Mouse (Mus musculus) neural tube, embryonic 13.5 days (tissue): Measurements from ENCODE around the gene Smarca1. TPM values are rescaled to one million over a fixed set of nuclear protein-coding genes. Genes with fewer than 3 reads are reported as not detected.

ENCODE experiments used
- ATAC-seq: fragments of 200-750 bp; cut with Nextera tagmentation; 2 replicates; pipeline ENCODE4 v1.8.0; 2017; ENCODE audit warnings: low read depth, mild to moderate bottlenecking, moderate TSS enrichment, moderate library complexity
- H3K27ac ChIP-seq: fragments of 300-500 bp; sonication (generic); replicated peaks from 2 replicates; pipeline ENCODE4 v1.5.1; 2015; ENCODE audit warnings: moderate library complexity, mild to moderate bottlenecking, inconsistent platforms
- H3K27me3 ChIP-seq: fragments of 300-500 bp; sonication (generic); 2 replicates; pipeline ENCODE4 v1.6.1; 2015; ENCODE audit warnings: mild to moderate bottlenecking, inconsistent platforms
- H3K36me3 ChIP-seq: fragments of 300-500 bp; sonication (generic); 2 replicates; pipeline ENCODE4 v1.6.1; 2015; ENCODE audit warnings: mild to moderate bottlenecking, inconsistent platforms
- H3K4me1 ChIP-seq: fragments of 300-500 bp; sonication (generic); replicated peaks from 2 replicates; pipeline ENCODE4 v1.6.1; 2015; ENCODE audit warnings: inconsistent platforms
- H3K4me2 ChIP-seq: fragments of 300-500 bp; sonication (generic); 2 replicates; pipeline ENCODE4 v1.6.1; 2015; ENCODE audit warnings: inconsistent platforms, mild to moderate bottlenecking, moderate library complexity
- H3K4me3 ChIP-seq: fragments of 300-500 bp; sonication (generic); 2 replicates; pipeline ENCODE4 v1.5.1; 2015; ENCODE audit warnings: mild to moderate bottlenecking, inconsistent platforms
- H3K9ac ChIP-seq: fragments of 300-500 bp; sonication (generic); 2 replicates; pipeline ENCODE4 v1.6.1; 2015; ENCODE audit warnings: moderate library complexity, mild to moderate bottlenecking, inconsistent platforms
- H3K9me3 ChIP-seq: fragments of 300-500 bp; sonication (generic); 2 replicates; pipeline ENCODE4 v1.6.1; 2016; ENCODE audit warnings: inconsistent platforms
- WGBS: fragments of 180-500 bp; shearing (Covaris S2); methylation state at CpG from one replicate; pipeline ENCODE4 v1.1.7; 2015; 5-methylcytosine and 5-hydroxymethylcytosine counted together
- polyA plus RNA-seq: library from polyadenylated mRNA; unstranded; fragments of >200 nt; fragmentation: Nextera tagmentation; extraction: Ambion mirVana; gene quantifications from 2 replicates; pipeline ENCODE4 v1.2.1, GENCODE M21; 2015

Gene Smarca1
- polyA plus RNA-seq, 1 experiment from 2014 or later, result 30.3 TPM

- peak; percentile 26; the same call in 1 of the 2 replicates for ATAC-seq
- Histone ChIP-seq H3K9ac (peak overlapping the region; percentile 83), H3K4me1 (no peaks in the 10 kb centered on the region), H3K4me3 (peak overlapping the region; percentile 61), H3K27me3 (no peaks in the 10 kb centered on the region), H3K36me3 (no peaks in the 10 kb centered on the region), H3K27ac (peak overlapping the region; percentile 86), H3K9me3 (no peaks in the 10 kb centered on the region), H3K4me2 (peak overlapping the region; percentile 58)
- 26% methylated on average over 11 of the region's 12 CpGs for WGBS
Observed at GRCm38 (mm10) chrX:47891243-47891906, 1.4 kb downstream of the Smarca1 start.

GRCm38 (mm10) chrX:47887401-47887800 is 5.4 kb downstream of the Smarca1 start:
- H3K36me3 ChIP-seq, result peaks cover 5% of the 10 kb centered on the region

GRCm38 (mm10) chrX:47882813-47883212 is 10.0 kb downstream of the Smarca1 start:
- Histone ChIP-seq H3K36me3 (peaks cover 5% of the 10 kb centered on the region), H3K9ac (no peak overlapping the region), H3K27ac (no peak overlapping the region), H3K4me2 (no peak overlapping the region), H3K4me3 (no peak overlapping the region), H3K9me3 (no peaks in the 10 kb centered on the region), H3K4me1 (no peaks in the 10 kb centered on the region), H3K27me3 (no peaks in the 10 kb centered on the region)
- no peak for ATAC-seq
- 79% methylated on average over 6 of the region's 6 CpGs for WGBS

More at GRCm38 (mm10) chrX:47887401-47887800, 5.4 kb downstream of the Smarca1 start:
- H3K4me2 ChIP-seq, result no peak overlapping the region
- WGBS, result 73% methylated on average over 2 of the region's 2 CpGs
- H3K4me3 ChIP-seq, result no peak overlapping the region
- no peaks in the 10 kb centered on the region for H3K4me1 ChIP-seq
- H3K9ac ChIP-seq, result no peak overlapping the region
- no peak overlapping the region for H3K27ac ChIP-seq
- ATAC-seq, result no peak
- H3K27me3 ChIP-seq, result no peaks in the 10 kb centered on the region
- no peaks in the 10 kb centered on the region for H3K9me3 ChIP-seq

DNA sequence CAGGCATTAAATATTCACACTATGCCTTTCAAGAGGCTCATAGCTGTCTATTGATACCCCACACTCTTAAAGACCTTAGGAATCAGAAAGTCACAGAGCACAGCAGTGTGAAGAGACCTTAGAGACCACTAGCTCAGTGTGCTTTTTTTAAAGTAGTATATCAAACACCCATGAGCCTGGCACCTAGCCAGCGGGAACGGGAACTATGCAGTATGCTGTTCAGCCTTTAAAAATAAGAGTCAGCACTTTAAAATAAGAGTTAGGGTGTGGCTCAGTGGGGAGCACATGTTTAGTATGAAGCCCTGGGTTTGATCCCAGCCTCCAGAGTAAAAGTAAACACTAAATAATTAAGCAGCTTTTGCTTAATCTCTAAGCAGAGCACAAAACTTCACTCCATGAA is 12.7 kb downstream of the Smarca1 start:
- Histone ChIP-seq H3K4me2 (no peak overlapping the region), H3K27me3 (no peaks in the 10 kb centered on the region), H3K4me1 (no peaks in the 10 kb centered on the region), H3K4me3 (no peak overlapping the region), H3K27ac (no peak overlapping the region), H3K9me3 (no peaks in the 10 kb centered on the region), H3K36me3 (peaks cover 5% of the 10 kb centered on the region), H3K9ac (no peak overlapping the region)
- ATAC-seq, result no peak
- WGBS, result 29% methylated on average over 2 of the region's 2 CpGs

DNA sequence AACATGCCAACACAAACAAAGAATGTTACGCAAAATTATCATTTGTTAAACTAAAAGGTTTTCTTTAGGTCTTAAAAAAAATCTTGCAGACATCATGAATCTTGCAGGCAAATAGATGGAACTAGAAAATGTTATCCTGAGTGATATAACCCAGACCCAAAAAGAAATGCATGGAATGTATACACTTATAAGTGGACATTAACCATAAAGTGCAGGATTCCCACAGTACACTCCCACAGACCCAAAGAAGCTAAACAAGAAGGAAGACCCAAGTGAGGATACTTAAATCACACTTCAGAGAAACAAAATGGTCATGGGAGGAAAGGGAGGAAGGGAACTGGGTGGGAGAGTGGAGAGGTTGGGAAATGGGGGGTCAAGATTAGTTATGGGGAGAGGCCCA is 34.2 kb downstream of the Smarca1 start:
- H3K27me3 ChIP-seq, result no peaks in the 10 kb centered on the region
- H3K27ac ChIP-seq, result no peak overlapping the region
- H3K36me3 ChIP-seq, result peaks cover 18% of the 10 kb centered on the region; the same call in 1 of the 2 replicates
- H3K9ac ChIP-seq, result no peak overlapping the region
- no peaks in the 10 kb centered on the region for H3K4me1 ChIP-seq
- no peak overlapping the region for H3K4me2 ChIP-seq
- no peaks in the 10 kb centered on the region for H3K9me3 ChIP-seq
- no peak overlapping the region for H3K4me3 ChIP-seq
- WGBS, result 93% methylated on average over 1 of the region's 1 CpGs
- no peak for ATAC-seq

- H3K36me3 ChIP-seq, result no peaks in the 10 kb centered on the region
- no peak for ATAC-seq
- H3K27ac ChIP-seq, result no peak overlapping the region
- no peaks in the 10 kb centered on the region for H3K9me3 ChIP-seq
- no peak overlapping the region for H3K4me3 ChIP-seq
- H3K4me1 ChIP-seq, result no peaks in the 10 kb centered on the region
- no peak overlapping the region for H3K4me2 ChIP-seq
- no peaks in the 10 kb centered on the region for H3K27me3 ChIP-seq
- WGBS, result 67% methylated on average over 1 of the region's 1 CpGs
- H3K9ac ChIP-seq, result no peak overlapping the region
Observed at GRCm38 (mm10) chrX:47835835-47836195, 57.0 kb downstream of the Smarca1 start.

DNA sequence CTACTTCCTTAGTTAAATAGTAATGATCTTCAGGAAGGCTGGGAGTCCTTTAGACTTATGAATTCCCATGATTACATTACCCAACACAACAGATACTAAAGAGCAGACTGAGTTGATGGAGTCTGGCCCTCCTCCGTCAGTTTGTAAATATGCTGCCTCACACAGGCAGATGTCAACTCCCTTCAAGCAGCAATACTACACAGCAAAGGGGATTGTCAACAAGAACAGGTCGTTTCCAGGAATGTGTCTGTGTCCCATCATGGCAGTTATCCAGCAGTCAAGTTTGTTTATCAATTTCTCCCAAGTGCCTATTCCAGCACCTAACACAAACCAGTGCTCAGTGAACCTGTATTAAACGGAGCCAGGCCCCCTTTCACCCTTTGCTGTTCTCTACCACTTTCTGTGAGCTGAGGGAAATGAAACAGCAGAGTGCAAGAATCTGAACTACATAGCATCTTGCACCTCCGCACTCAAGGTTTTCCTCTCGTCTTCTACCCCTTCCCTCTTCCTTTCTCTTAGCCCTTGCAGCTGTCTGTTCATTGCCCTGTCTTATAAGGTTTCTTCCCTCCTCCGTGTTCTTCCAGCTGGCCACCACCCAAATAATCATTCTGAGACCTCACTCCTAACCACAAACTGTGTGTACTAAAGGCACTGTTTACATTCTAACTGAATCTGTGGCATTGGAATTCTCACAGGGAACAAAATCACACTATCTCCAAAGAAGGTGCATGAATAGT is 57.5 kb downstream of the Smarca1 start:
- Histone ChIP-seq H3K36me3 (no peaks in the 10 kb centered on the region), H3K27ac (no peak overlapping the region), H3K4me2 (no peak overlapping the region), H3K4me1 (no peaks in the 10 kb centered on the region), H3K4me3 (no peak overlapping the region), H3K27me3 (no peaks in the 10 kb centered on the region), H3K9me3 (no peaks in the 10 kb centered on the region), H3K9ac (no peak overlapping the region)
- 65% methylated on average over 6 of the region's 6 CpGs for WGBS
- no peak for ATAC-seq

DNA sequence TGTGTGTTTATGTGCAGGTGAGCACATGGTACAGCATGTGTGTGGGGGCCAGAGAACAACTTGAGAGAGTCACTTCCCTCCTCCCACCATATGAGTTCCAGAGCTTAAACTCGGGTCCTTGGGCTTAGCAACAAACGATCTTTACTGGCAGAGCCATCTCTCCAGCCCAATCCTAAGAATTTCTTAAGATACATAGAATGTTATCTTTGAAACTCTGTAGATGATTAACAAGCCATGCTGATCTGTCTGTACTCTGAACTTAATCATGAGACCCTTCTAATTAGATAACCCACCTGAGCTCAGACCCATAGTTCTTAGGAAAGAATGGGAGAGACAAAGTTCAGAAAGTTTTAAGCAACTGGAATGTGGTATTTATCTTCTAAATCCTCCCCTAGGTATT is 59.3 kb downstream of the Smarca1 start:
- H3K4me3 ChIP-seq, result no peak overlapping the region
- H3K27ac ChIP-seq, result no peak overlapping the region
- no peaks in the 10 kb centered on the region for H3K27me3 ChIP-seq
- no peak for ATAC-seq
- 80% methylated on average over 2 of the region's 2 CpGs for WGBS
- no peaks in the 10 kb centered on the region for H3K4me1 ChIP-seq
- H3K9ac ChIP-seq, result no peak overlapping the region
- no peaks in the 10 kb centered on the region for H3K9me3 ChIP-seq
- H3K4me2 ChIP-seq, result no peak overlapping the region
- H3K36me3 ChIP-seq, result no peaks in the 10 kb centered on the region

DNA sequence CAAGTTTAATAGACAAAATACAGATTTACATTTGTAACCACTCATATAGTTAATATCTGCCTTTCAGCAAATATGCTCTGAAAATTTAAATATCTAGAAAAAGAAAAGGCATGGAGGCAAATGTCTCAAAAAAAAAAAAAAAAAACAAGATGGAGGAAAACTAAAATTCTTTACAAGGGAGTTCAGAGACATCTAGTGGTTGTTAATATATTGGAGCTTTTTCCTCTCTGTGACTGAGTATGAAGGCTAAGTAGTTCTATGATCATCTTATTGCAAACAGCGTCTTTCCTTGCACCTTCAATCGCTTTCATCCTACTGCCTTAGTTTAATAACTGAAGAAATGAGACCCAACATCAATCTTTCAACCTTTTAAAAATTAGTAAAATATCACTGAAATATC is 72.2 kb downstream of the Smarca1 start:
- H3K27ac ChIP-seq, result no peak overlapping the region
- H3K4me1 ChIP-seq, result no peaks in the 10 kb centered on the region
- H3K27me3 ChIP-seq, result no peaks in the 10 kb centered on the region
- peaks cover 3% of the 10 kb centered on the region for H3K36me3 ChIP-seq
- no peak for ATAC-seq
- H3K4me3 ChIP-seq, result no peak overlapping the region
- H3K9me3 ChIP-seq, result no peaks in the 10 kb centered on the region
- no peak overlapping the region for H3K9ac ChIP-seq
- 72% methylated on average over 2 of the region's 2 CpGs for WGBS
- H3K4me2 ChIP-seq, result no peak overlapping the region

GRCm38 (mm10) chrX:47808717-47809116 is 84.1 kb downstream of the Smarca1 start:
- H3K9ac ChIP-seq, result no peak overlapping the region
- ATAC-seq, result no peak
- no peaks in the 10 kb centered on the region for H3K27me3 ChIP-seq
- H3K27ac ChIP-seq, result no peak overlapping the region
- no peaks in the 10 kb centered on the region for H3K36me3 ChIP-seq
- no peak overlapping the region for H3K4me3 ChIP-seq
- H3K4me2 ChIP-seq, result no peak overlapping the region
- WGBS, result 56% methylated on average over 2 of the region's 2 CpGs
- no peaks in the 10 kb centered on the region for H3K4me1 ChIP-seq
- no peaks in the 10 kb centered on the region for H3K9me3 ChIP-seq

DNA sequence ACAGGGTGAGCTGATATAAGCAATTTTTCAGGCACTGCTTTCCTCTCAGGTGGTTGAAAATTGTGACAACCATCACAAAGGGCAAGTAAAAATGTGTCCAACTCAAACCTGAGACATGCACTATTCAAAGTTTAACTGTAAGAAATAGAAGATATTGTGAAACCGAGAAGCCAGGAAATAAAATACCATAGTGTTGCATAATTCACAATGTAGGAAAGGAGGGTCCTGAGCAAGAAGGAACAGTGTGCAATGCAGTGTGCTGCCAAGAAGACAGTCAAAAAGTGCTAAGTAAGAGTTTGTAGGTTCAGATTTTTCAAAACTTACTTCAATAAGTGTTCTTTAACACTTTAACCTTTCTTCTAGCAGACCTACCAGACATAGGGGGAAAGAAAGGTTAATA is 128.3 kb downstream of the Smarca1 start:
- H3K27ac ChIP-seq, result no peak overlapping the region
- H3K27me3 ChIP-seq, result no peaks in the 10 kb centered on the region
- H3K4me3 ChIP-seq, result no peak overlapping the region
- WGBS, result 91% methylated on average over 1 of the region's 1 CpGs
- no peaks in the 10 kb centered on the region for H3K9me3 ChIP-seq
- no peak overlapping the region for H3K9ac ChIP-seq
- no peaks in the 10 kb centered on the region for H3K36me3 ChIP-seq
- no peaks in the 10 kb centered on the region for H3K4me1 ChIP-seq
- no peak for ATAC-seq
- no peak overlapping the region for H3K4me2 ChIP-seq

GRCm38 (mm10) chrX:47760212-47760611 is 132.6 kb downstream of the Smarca1 start:
- H3K4me2 ChIP-seq, result no peak overlapping the region
- ATAC-seq, result no peak
- H3K27me3 ChIP-seq, result no peaks in the 10 kb centered on the region
- no peaks in the 10 kb centered on the region for H3K9me3 ChIP-seq
- H3K27ac ChIP-seq, result no peak overlapping the region
- H3K4me1 ChIP-seq, result no peaks in the 10 kb centered on the region
- WGBS, result 44% methylated on average over 1 of the region's 1 CpGs
- H3K36me3 ChIP-seq, result no peaks in the 10 kb centered on the region
- no peak overlapping the region for H3K9ac ChIP-seq
- H3K4me3 ChIP-seq, result no peak overlapping the region
